In genomic region chr11:107865128-107865527, GRCm38 (mm10) we compare ENCODE assay signal across 8 mouse cellular contexts. TPM values are rescaled to one million over a fixed set of nuclear protein-coding genes. Genes with fewer than 3 reads are reported as not detected.
DNase-seq lines count a peak whose midpoint lies in the region; ATAC-seq and TF ChIP-seq lines count a peak whose summit lies in the region.

No protein-coding gene starts in this region.

- 15% methylated on average over 7 of the region's 7 CpGs for WGBS in intestine, embryonic 14.5 days
- WGBS in intestine, embryonic 16.5 days = 11% methylated on average over 7 of the region's 7 CpGs
- 9% methylated on average over 7 of the region's 7 CpGs for WGBS in bone marrow, adult 2 months
- 18% methylated on average over 7 of the region's 7 CpGs for WGBS in midbrain, postnatal 0 days

- H3K9ac ChIP-seq in intestine, embryonic 14.5 days (ENCODE audit: low read length) = no peak overlapping the region
- H3K9ac ChIP-seq in intestine, embryonic 16.5 days (ENCODE audit: low read depth, low read length) = no peak overlapping the region
- H3K9ac ChIP-seq in midbrain, postnatal 0 days (replicated peaks; ENCODE audit: low read length, poor library complexity, severe bottlenecking) = no peak overlapping the region

- intact Hi-C loops in left cerebral cortex, adult 2 months (cut with DNase I) = loop anchor here (2.0 kb wide), 2 partner anchors 130 to 514 kb away; no protein-coding TSS in a partner anchor

- no peak overlapping the region for H3K4me2 ChIP-seq in intestine, embryonic 14.5 days (ENCODE audit: low read length)
- H3K4me2 ChIP-seq in intestine, embryonic 16.5 days (ENCODE audit: low read depth, low read length) = no peak overlapping the region
- H3K4me2 ChIP-seq in midbrain, postnatal 0 days (ENCODE audit: low read depth, low read length, poor library complexity, severe bottlenecking) = no peak overlapping the region

- no peak for ATAC-seq in intestine, embryonic 14.5 days (replicated peaks; ENCODE audit: low FRiP score, low TSS enrichment, low read depth)
- ATAC-seq in intestine, embryonic 16.5 days = no peak
- no peak for ATAC-seq in midbrain, postnatal 0 days (ENCODE audit: low FRiP score)

- no peak overlapping the region for H3K27ac ChIP-seq in intestine, embryonic 14.5 days (ENCODE audit: low read depth)
- H3K27ac ChIP-seq in intestine, embryonic 16.5 days (ENCODE audit: low read length) = no peak overlapping the region
- H3K27ac ChIP-seq in bone marrow, adult 2 months (ENCODE audit: control insufficient read depth, insufficient read depth, low read depth, low read length, poor library complexity) = no peak overlapping the region
- H3K27ac ChIP-seq in embryonic fibroblast, embryonic 13.5 days (ENCODE audit: insufficient read depth, low read length) = no peak overlapping the region
- no peak overlapping the region for H3K27ac ChIP-seq in left cerebral cortex, adult 2 months
- H3K27ac ChIP-seq in midbrain, postnatal 0 days (ENCODE audit: low read depth, low read length) = no peak overlapping the region
- no peak overlapping the region for H3K27ac ChIP-seq in testis, adult 2 months (ENCODE audit: control insufficient read depth, insufficient read depth, low read depth, low read length)

- no peaks in the 10 kb centered on the region for H3K9me3 ChIP-seq in intestine, embryonic 14.5 days (ENCODE audit: control insufficient read depth, low read length)
- no peaks in the 10 kb centered on the region for H3K9me3 ChIP-seq in intestine, embryonic 16.5 days (ENCODE audit: control insufficient read depth, low read length)
- no peaks in the 10 kb centered on the region for H3K9me3 ChIP-seq in midbrain, postnatal 0 days (ENCODE audit: low read length)

- TF ChIP-seq CTCF in bone marrow, adult 2 months (IDR thresholded peaks at IDR 0.05; ENCODE audit: control insufficient read depth, insufficient read depth, low read length) = peak; percentile 65
- 0 out of 2 replicates have a peak, but pooled peaks have one; percentile 10 for TF ChIP-seq CTCF in embryonic fibroblast, embryonic 13.5 days (IDR thresholded peaks at IDR 0.05; ENCODE audit: borderline replicate concordance, insufficient read depth, low read length)
- peak; percentile 81 for TF ChIP-seq CTCF in left cerebral cortex, adult 2 months (IDR thresholded peaks at IDR 0.05)
- TF ChIP-seq CTCF in midbrain, postnatal 0 days (IDR thresholded peaks at IDR 0.05) = peak; percentile 76
- TF ChIP-seq CTCF in testis, adult 2 months (IDR thresholded peaks at IDR 0.05; ENCODE audit: control insufficient read depth, insufficient read depth, insufficient replicate concordance, low read depth, low read length) = peak; percentile 74; the same call in 1 of the 2 replicates

- no peaks in the 10 kb centered on the region for H3K4me1 ChIP-seq in intestine, embryonic 14.5 days (replicated peaks; ENCODE audit: control insufficient read depth, insufficient read depth, low read length)
- no peaks in the 10 kb centered on the region for H3K4me1 ChIP-seq in intestine, embryonic 16.5 days (ENCODE audit: control insufficient read depth, insufficient read depth, low read length)
- no peaks in the 10 kb centered on the region for H3K4me1 ChIP-seq in bone marrow, adult 2 months (ENCODE audit: control insufficient read depth, insufficient read depth, low read length)
- no peaks in the 10 kb centered on the region for H3K4me1 ChIP-seq in embryonic fibroblast, embryonic 13.5 days (ENCODE audit: control insufficient read depth, insufficient read depth, low read length)
- H3K4me1 ChIP-seq in midbrain, postnatal 0 days (ENCODE audit: insufficient read depth, low read length) = no peaks in the 10 kb centered on the region
- H3K4me1 ChIP-seq in testis, adult 2 months (ENCODE audit: control insufficient read depth, insufficient read depth, low read length) = peaks cover 2% of the 10 kb centered on the region; the same call in 1 of the 2 replicates

- TF ChIP-seq POLR2A in bone marrow, adult 2 months (IDR thresholded peaks at IDR 0.05; ENCODE audit: borderline replicate concordance, control insufficient read depth, low read depth, low read length) = no peak
- TF ChIP-seq POLR2A in embryonic fibroblast, embryonic 13.5 days (IDR thresholded peaks at IDR 0.05; ENCODE audit: low read depth, low read length) = no peak
- TF ChIP-seq POLR2A in testis, adult 2 months (IDR thresholded peaks at IDR 0.05; ENCODE audit: control insufficient read depth, low read depth, low read length) = no peak

- peak; percentile 84 for DNase-seq in intestine, embryonic 14.5 days (ENCODE audit: low spot score)
- DNase-seq in heart, postnatal 4 days = peak; percentile 81
- DNase-seq in left cerebral cortex, adult 2 months (ENCODE audit: extremely low spot score in 1 of 2, low spot score in 2 of 2) = peak; percentile 78 to 83
- peak; percentile 80 for DNase-seq in midbrain, postnatal 0 days (ENCODE audit: low spot score)

- H3K4me3 ChIP-seq in intestine, embryonic 14.5 days (ENCODE audit: low read depth, low read length) = no peak overlapping the region
- H3K4me3 ChIP-seq in intestine, embryonic 16.5 days (ENCODE audit: low read length) = no peak overlapping the region
- no peak overlapping the region for H3K4me3 ChIP-seq in bone marrow, adult 2 months (replicated peaks; ENCODE audit: control insufficient read depth, low read depth, low read length)
- H3K4me3 ChIP-seq in embryonic fibroblast, embryonic 13.5 days (ENCODE audit: insufficient read depth, low read length) = no peak overlapping the region
- H3K4me3 ChIP-seq in left cerebral cortex, adult 2 months = no peak overlapping the region
- H3K4me3 ChIP-seq in midbrain, postnatal 0 days (ENCODE audit: low read depth, low read length) = no peak overlapping the region
- no peak overlapping the region for H3K4me3 ChIP-seq in testis, adult 2 months (ENCODE audit: control insufficient read depth, low read depth, low read length)

- H3K36me3 ChIP-seq in intestine, embryonic 14.5 days (ENCODE audit: control insufficient read depth, insufficient read depth, low read length) = no peaks in the 10 kb centered on the region
- no peaks in the 10 kb centered on the region for H3K36me3 ChIP-seq in intestine, embryonic 16.5 days (ENCODE audit: control insufficient read depth, insufficient read depth, low read length)
- H3K36me3 ChIP-seq in midbrain, postnatal 0 days (ENCODE audit: insufficient read depth, low read length) = no peaks in the 10 kb centered on the region
- H3K36me3 ChIP-seq in testis, adult 2 months (ENCODE audit: control insufficient read depth, insufficient read depth, low read length) = no peaks in the 10 kb centered on the region

- no peaks in the 10 kb centered on the region for H3K27me3 ChIP-seq in intestine, embryonic 14.5 days (replicated peaks; ENCODE audit: control insufficient read depth, insufficient read depth, low read length)
- no peaks in the 10 kb centered on the region for H3K27me3 ChIP-seq in intestine, embryonic 16.5 days (replicated peaks; ENCODE audit: control insufficient read depth, insufficient read depth, low read length)
- no peaks in the 10 kb centered on the region for H3K27me3 ChIP-seq in midbrain, postnatal 0 days (ENCODE audit: insufficient read depth, low read length)
- H3K27me3 ChIP-seq in testis, adult 2 months (ENCODE audit: control insufficient read depth, insufficient read depth, low read length) = no peaks in the 10 kb centered on the region

RNA-seq across cellular contexts. Expression of gene Cacng5, which starts 49.7 kb away (rescaled TPM):
- 0.43 and 0.55 TPM in 2 replicates for polyA plus RNA-seq in intestine, embryonic 14.5 days (2014; fragmentation: Nextera tagmentation; extraction: Ambion mirVana)
- polyA plus RNA-seq in intestine, embryonic 16.5 days (2015; fragmentation: Nextera tagmentation; extraction: Ambion mirVana) = 0.28 and 0.34 TPM in 2 replicates
- polyA plus RNA-seq in bone marrow, adult 2 months (2011; ENCODE audit: insufficient read depth, insufficient read length, low replicate concordance, missing spikeins) = not detected in 2 replicates
- polyA plus RNA-seq in embryonic fibroblast, embryonic 13.5 days (2011; ENCODE audit: insufficient read length, low read depth, missing spikeins) = not detected in 2 replicates
- total RNA-seq in heart, postnatal 4 days (2021) = under 1 TPM; 0.10 to 0.11 TPM
- total RNA-seq in left cerebral cortex, adult 2 months (2021) = 10 to 100 TPM; 11.5 to 15.2 TPM
- total RNA-seq in midbrain, postnatal 0 days (2014; rRNA removed) = 19.9 and 36.4 TPM in 2 replicates
- 16.4 and 18.7 TPM in 2 replicates for polyA plus RNA-seq in midbrain, postnatal 0 days (2015; fragmentation: Nextera tagmentation; extraction: Ambion mirVana)
- 8.9 and 9.2 TPM in 2 replicates for polyA plus RNA-seq in testis, adult 2 months (2012; rRNA removed)

Comparison
In these comparisons a context has a peak if more than half of its experiments do, and no peak if none do; other contexts are left out.
1. CTCF ChIP-seq: peak in every context shown above with its lines; median percentile 81 in left cerebral cortex, adult 2 months; 76 in midbrain, postnatal 0 days; 74 in testis, adult 2 months; 65 in bone marrow, adult 2 months; 10 in embryonic fibroblast, embryonic 13.5 days.